Mouse (Mus musculus): Measurements from ENCODE around the gene Ggt6. TPM values are rescaled to one million over a fixed set of nuclear protein-coding genes. Genes with fewer than 3 reads are reported as not detected.
A peak's percentile ranks its signal among the peaks of the same experiment; 100 is the strongest.

Ggt6 gene
- polyA plus RNA-seq, 1 experiment from 2014 or later, result not detected

- Histone ChIP-seq H3K4me3 (peak overlapping the region; percentile 74; the same call in 1 of the 2 replicates), H3K4me1 (replicated peaks) (peaks cover 70% of the 10 kb centered on the region), H3K9me3 (no peaks in the 10 kb centered on the region), H3K36me3 (no peaks in the 10 kb centered on the region), H3K27me3 (ENCODE audit: insufficient read depth, poor library complexity, severe bottlenecking) (peaks cover 51% of the 10 kb centered on the region), H3K27ac (peak overlapping the region; percentile 87; the same call in 1 of the 2 replicates)
- DNase-seq (ENCODE audit: low spot score), result no peak
- 74% methylated on average over 5 of the region's 5 CpGs for WGBS
Measured at GRCm38 (mm10) chr11:72487171-72487570, 51.8 kb downstream of the Ggt6 start.

- Histone ChIP-seq H3K27me3 (ENCODE audit: insufficient read depth, poor library complexity, severe bottlenecking) (peaks cover 51% of the 10 kb centered on the region), H3K9me3 (no peaks in the 10 kb centered on the region), H3K27ac (peak overlapping the region; percentile 87), H3K36me3 (no peaks in the 10 kb centered on the region), H3K4me3 (peak overlapping the region; percentile 74), H3K4me1 (replicated peaks) (peaks cover 67% of the 10 kb centered on the region)
- no peak for DNase-seq (ENCODE audit: low spot score)
- 93% methylated on average over 2 of the region's 2 CpGs for WGBS
Measured at GRCm38 (mm10) chr11:72487739-72488138, 52.4 kb downstream of the Ggt6 start.

Other genes starting within 250 kb of the Ggt6 start
- gene Gm43951, start 228.7 kb upstream of the Ggt6 start, polyA plus RNA-seq (2016; fragmentation: Nextera tagmentation; extraction: Ambion mirVana), result 0.22 and 0.44 TPM in 2 replicates
- 15.5 and 18.9 TPM in 2 replicates for gene 4933427D14Rik, start 228.1 kb upstream of the Ggt6 start, polyA plus RNA-seq (2016; fragmentation: Nextera tagmentation; extraction: Ambion mirVana)
- 177 and 182 TPM in 2 replicates for gene Txndc17, start 228.0 kb upstream of the Ggt6 start, polyA plus RNA-seq (2016; fragmentation: Nextera tagmentation; extraction: Ambion mirVana)
- gene Med31, start 219.9 kb upstream of the Ggt6 start, polyA plus RNA-seq (2016; fragmentation: Nextera tagmentation; extraction: Ambion mirVana), result 54.9 and 57.2 TPM in 2 replicates
- 0.44 and 0.63 TPM in 2 replicates for gene Slc13a5, start 168.3 kb upstream of the Ggt6 start, polyA plus RNA-seq (2016; fragmentation: Nextera tagmentation; extraction: Ambion mirVana)
- 2.3 and 2.9 TPM in 2 replicates for gene Xaf1, start 133.9 kb upstream of the Ggt6 start, polyA plus RNA-seq (2016; fragmentation: Nextera tagmentation; extraction: Ambion mirVana)
- gene Fbxo39, start 121.1 kb upstream of the Ggt6 start, polyA plus RNA-seq (2016; fragmentation: Nextera tagmentation; extraction: Ambion mirVana), result not detected in 2 replicates
- gene Tekt1, start 73.1 kb upstream of the Ggt6 start, polyA plus RNA-seq (2016; fragmentation: Nextera tagmentation; extraction: Ambion mirVana), result 7.0 and 7.7 TPM in 2 replicates
- gene Smtnl2, start 23.8 kb upstream of the Ggt6 start, polyA plus RNA-seq (2016; fragmentation: Nextera tagmentation; extraction: Ambion mirVana), result 10.7 and 22.8 TPM in 2 replicates
- 148 and 215 TPM in 2 replicates for gene Mybbp1a, start 5.8 kb downstream of the Ggt6 start, polyA plus RNA-seq (2016; fragmentation: Nextera tagmentation; extraction: Ambion mirVana)
- gene Spns2, start 54.4 kb downstream of the Ggt6 start, polyA plus RNA-seq (2016; fragmentation: Nextera tagmentation; extraction: Ambion mirVana), result 4.0 and 5.5 TPM in 2 replicates
- 0.09 and 0.16 TPM in 2 replicates for gene Spns3, start 115.0 kb downstream of the Ggt6 start, polyA plus RNA-seq (2016; fragmentation: Nextera tagmentation; extraction: Ambion mirVana)
- gene Ube2g1, start 171.8 kb downstream of the Ggt6 start, polyA plus RNA-seq (2016; fragmentation: Nextera tagmentation; extraction: Ambion mirVana), result 93.0 and 95.7 TPM in 2 replicates

Data from hindbrain, embryonic 10.5 days (tissue).